Mouse (Mus musculus): ENCODE measurements at regions not wholly inside any gene's neighbourhood (a gene's known extent, or its start where the extent isn't known, plus 50 kb on each side); places are given as distances from the start of the nearest gene placed in this dataset.

DNA sequence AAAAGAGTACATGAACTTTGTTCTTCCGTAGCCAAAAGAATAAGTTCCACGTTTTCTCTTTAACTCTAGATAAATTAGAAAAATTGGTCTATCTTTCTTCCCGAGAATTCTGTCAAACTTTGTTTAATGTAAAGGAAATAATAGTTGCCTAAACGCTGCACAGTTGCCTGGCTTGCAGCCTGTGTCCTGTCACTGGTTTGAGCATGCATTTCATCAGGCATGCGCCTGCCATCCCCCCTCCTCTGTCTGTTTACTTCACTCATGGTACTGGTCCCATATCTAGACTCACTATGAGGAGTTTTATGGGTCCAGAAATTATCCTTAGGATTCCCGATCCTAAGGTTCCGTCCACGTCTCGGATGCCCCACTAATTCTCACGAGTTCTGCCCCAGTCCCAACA, 520.5 kb upstream of the Mpdz start:
- DNase-seq = no peak

DNA sequence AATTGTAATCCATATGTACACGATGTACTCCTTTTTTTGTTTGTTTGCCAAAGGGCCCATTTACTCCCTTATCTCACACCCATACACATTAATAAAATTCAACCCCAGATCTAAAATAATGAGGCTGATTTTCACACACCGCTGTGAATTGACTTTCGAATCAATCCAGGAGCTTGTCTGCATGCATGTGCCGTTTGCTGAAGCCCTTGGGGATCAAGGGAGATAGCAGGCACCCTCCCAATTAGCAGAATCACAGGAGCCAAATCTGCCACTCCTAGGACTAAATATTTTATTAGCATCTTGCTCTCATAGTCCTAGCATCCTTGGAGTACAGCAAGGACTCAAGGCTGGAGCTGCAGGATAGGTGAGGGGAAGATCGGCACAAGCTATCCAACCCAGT, 520.0 kb upstream of the Mpdz start:
- no peak for DNase-seq

DNA sequence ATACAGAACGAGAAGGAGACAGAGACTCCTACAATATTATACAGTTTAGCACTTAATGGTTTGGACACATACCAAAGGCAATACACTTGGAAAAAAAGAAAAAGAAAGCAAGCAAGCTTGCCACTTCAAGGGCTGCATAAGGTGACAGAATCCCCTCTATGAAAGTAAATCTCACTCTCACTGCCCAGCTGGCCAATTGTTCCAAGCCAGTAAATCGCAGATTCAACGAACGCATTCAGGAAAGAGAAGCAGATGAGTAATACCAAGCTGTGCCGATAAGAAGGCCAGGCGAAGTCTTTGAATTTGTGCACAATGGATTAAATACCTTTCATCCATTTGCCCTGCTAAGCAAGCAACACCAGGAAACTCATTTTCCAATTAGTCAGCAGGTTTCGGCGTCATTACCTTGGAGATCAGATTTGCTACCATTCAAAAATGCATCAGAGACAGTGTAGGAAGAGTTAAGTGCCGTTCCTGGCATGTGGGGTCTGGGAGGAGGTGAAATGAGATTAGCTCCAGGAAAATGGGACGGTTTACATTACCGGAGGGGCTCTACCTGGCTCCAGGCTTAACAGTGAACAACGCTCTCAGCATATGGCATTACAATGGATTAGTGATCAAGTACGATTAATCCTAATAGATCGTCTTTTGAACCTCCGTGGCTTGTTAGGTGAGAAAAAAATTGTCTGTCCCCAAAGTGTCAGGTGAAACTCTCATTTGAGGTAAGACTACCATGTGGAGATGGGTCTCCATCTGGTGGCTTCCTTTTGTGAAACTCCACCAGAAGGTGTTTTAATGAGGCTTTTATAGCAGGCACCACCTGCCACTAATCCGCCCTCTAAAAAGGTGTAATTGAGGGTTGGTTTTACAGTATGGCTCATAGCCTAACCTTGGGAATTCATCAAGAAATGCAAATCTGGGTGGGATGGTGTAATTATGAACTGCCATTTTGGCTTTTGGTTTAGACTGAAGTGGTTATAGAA, 518.2 kb upstream of the Mpdz start:
- no peak for DNase-seq

DNA sequence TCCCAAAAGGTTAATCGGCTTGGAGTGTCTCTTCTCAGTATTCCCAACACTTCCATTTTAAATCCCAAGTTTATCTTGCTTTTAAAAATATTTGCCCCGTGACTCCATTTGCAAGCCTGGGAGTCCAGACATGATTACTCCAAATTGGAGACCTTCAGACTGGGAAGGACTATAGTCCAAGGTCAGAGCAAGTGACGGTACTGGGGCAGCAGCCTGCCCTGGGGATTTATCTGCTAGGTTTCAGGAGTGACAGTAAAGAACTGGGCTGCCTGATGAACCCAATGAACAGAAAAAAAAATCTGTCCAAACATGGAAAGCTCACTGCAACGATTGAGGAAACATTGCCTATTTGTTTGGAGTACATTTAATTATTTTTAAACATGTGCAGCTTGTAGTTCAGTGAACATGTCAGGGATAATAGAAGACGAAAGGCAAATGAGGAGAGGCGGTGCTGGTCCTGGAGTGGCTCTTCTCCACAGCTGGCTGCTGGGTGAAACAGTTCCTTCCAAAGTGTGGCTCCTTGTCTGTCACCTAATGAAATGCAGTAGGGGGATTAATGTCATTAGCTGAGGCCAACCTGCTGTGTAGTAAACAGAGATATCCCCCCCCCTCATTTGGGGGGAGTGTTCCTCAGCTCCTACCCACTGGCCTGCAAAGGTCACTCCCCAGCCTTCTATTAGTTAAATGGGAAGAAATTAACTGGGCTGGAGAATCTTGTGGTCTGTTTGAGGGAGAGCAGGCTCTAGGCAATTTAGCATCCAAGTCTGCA, 514.5 kb upstream of the Mpdz start:
- no peak for DNase-seq

DNA sequence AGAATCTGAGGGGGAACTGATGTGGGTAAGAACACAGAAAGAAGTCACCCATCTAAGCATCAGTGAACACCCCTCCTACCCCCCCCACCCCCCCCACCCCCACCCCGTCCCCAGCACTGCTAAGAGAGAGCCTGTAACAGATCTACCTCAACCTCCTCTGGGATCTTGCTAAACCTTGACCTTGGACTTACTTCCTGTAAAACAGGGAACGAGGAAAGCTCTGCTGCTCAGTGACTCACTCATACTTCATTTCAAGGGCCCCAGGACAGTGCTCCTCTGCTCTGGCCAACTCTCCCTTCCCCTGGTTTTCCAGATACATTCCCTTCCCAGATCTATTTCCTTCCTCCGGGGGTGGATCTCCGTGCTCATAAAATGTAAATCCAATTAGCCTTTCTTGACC, 510.4 kb upstream of the Mpdz start:
- DNase-seq = no peak

DNA sequence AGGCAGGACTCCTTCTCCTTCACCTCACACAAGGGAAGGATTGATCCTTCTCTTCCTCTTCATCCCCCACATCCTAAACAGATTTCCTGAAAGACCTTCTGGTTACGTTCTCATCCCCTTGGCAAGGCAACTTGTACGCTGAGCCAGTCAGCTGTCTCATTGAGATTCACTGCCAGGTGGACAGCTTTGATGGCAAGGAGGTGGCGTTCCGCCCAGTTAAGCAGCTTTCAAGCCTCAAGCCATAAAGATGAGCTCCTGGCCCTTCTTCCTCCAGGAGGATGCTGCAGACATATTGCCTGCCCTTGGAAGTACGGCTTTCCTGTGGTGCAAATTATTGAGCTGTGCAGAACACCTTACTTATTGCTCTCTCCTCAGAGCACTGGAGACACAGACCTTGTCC, 494.8 kb upstream of the Mpdz start:
- no peak for DNase-seq

DNA sequence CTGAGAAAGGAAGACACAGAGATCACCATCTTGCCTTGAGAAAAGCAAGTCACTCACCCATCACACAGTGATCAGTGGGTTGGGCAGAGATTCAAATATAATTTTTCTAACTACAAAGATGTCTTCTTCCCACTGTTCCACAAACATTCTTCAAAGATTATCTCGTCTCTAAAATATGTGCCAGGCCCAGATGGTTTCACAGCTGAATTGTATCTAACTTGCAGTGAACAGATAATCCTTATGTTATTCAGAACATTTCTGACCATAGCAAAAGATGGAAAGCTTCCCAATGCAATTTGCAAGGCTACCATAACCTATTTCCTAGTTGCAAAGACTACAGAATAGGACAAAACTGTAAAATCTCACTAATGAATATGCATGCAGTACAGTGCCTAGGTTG, 488.3 kb upstream of the Mpdz start:
- no peak for DNase-seq

DNA sequence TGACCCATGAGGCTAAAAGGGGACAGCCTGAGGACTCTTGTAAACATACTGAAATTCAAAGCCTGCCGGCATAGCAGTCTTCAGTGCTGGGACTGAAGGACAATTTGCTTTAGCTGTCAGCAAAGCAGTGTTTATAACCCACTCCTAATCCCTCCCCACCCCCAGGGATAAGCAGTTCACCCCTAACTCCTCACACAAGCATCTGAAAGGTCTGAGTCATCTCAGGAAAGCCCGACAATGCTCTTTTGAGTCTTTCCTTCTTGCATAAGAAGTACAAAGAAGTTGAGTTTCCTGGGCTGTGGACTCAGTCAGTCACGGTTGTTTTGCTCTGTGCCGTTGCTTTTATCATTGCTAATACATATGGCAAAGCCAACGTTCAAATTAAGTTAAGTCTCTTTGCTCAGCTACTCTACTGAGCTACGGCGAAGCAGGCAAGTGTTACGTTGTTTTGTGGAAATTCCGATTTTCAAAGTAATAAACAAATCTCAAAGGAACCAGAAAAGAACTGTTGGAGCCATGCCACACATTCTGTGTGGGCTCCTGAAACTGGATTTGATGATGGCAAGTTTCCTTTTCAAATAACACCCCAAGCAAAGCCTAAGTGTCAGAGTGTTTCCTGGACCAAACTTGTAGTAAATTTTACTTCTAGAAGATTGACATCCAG, 486.1 kb upstream of the Mpdz start:
- peak; percentile 6 for DNase-seq

DNA sequence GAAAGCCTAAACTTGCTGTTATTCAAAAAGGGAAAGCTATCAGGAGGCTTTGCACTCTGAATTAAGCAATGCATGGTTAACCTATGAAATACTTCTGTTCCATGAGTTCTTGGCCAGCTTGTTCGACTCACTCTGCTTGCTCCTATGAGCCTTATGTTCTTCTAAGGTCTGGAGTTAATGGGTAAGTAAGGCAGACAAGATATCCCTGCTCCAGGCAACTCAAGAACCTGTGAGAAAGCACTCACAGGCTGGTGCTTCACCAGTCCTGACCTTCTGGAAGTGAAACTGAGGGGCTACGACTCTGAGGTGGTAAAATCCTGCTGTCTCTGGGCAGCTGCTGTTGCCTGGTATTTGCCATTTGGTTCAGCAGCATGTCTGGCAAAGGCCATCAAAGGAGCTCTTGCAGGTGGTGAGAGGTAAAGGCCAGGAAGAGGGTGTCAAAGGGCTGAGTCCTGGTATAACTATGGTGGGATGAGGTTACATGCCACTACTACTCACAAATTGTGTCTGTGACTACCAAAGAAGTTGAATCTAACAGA, 484.6 kb upstream of the Mpdz start:
- no peak for DNase-seq

DNA sequence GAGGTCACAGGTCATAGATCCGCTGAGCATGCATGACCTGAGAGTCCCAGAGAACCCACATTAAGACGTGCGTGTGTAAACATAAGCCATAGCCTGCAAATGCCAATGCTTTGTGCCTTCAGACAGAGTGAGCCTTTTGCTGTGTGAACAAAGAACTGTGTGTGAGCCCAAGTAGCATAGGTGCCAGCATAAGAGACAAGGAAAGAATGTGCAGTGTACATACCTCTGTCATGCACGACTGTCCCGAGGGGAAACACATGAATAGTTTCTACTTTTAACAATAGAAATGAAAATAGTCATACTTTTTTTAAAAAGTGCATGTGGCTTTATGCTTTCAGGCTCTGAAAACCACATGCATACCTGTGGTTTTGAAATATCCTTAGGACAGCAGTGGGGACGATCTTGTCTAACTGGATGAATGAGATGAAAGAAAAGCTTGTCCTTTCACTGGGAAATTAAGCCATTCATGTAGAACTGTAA, 484.1 kb upstream of the Mpdz start:
- no peak for DNase-seq

DNA sequence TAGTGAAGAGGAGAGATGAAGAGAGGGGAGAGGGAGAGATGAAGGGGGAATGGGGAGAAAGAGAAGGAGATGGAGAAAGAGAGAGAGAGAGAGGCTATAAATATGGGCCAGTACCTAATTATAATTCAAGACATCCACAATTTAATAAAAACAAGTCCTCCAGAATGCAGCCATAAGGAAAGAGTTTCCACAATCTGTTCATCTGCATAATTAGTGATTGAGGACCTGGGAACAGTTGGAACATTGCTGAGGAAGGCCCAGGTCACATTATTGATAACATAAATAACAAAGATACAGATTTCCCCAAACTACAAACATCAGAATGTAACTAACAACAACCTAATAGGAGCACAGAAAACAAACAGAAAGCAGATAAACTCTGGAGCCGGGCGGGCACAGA, 483.0 kb upstream of the Mpdz start:
- no peak for DNase-seq

DNA sequence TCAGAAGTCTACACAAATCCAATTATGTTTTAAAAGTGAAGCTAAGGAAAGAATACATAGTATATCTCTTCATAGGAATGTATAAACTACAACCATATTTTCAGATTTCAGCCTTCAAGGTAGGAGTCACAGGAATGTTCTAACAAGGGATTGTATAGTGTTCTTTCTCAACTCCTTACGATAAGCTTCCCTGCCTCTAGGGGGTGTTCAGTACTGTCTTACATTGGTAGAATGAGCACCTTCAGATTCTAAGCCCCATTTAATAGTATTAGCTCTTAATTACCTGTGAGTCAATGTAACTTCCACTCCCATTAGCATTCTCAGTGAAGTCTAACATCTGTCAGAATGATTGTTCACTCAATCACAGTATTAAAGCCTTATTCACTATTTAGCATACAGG, 481.5 kb upstream of the Mpdz start:
- no peak for DNase-seq

DNA sequence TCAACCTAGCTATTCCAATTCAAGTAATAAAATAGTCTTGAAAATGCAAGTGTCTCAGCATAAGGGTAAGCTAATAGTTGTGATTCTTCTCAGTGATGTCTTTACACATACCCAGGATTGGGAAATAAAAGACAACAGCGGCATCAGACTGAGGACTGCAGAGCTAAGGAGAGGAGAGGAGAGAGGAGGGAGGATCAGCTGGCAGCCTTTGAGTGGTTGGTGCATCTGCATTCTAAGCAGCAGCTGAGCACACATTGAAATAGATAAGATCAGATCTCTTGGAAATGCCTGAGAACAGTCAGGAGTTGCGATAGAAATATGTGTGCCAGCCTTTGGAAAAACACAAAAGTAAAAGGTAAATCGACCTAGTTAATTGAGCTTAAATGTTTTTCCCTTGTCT, 480.3 kb upstream of the Mpdz start:
- no peak for DNase-seq

DNA sequence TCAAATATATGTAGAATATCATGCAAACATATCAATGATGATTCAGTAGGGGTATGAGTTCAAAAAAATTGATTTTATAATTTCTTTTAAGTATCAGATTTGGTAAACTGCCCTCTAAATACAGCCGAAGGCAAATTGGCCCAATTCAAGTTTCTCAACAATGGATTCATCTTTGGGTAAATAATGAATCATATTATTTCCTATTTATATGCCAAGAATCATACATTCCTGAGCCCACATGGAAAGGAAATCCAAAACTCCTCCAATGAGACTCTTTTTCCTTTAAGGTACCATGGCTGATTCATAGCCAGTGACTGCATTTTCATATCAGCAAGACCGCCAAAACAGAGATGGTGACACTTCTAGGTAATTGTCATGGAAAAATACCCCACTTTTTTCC, 472.4 kb upstream of the Mpdz start:
- no peak for DNase-seq

DNA sequence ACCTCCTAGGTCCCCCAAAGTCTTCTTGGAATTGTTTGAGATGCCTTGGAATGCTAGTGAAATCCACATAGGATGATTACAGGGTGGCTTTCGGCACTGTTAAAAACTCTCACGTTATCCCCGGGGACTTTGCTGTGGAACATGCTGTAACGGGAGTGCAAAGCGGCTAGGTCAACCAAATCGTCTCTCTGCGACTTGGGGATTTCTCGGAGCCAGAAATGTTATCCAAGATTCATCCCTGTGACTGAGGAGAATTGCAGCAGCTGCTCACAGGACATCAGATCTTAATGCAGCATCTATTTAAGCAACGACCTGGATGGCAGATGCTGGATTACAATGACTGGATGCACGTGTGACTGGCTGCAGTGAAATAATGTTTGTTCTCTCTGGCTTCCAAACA, 470.7 kb upstream of the Mpdz start:
- no peak for DNase-seq

DNA sequence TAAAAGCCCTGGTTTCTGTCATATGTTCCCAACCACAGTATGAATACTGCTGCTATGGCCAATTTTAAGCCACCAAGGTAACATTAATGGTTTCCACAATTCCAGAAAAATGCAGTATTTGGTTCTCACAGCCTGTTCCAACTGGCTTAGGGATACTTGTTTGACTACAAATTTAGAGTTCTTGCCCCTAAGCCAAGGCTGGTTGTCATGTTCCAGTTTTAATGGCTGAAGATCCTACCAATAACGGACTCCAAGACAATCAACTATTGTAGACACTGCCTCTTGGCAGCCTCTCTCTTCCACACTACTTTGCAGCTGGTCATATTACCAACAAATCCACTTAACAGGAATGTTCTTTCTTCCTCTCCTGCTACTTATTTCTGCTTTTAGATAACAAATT, 470.0 kb upstream of the Mpdz start:
- DNase-seq = peak; percentile 27

DNA sequence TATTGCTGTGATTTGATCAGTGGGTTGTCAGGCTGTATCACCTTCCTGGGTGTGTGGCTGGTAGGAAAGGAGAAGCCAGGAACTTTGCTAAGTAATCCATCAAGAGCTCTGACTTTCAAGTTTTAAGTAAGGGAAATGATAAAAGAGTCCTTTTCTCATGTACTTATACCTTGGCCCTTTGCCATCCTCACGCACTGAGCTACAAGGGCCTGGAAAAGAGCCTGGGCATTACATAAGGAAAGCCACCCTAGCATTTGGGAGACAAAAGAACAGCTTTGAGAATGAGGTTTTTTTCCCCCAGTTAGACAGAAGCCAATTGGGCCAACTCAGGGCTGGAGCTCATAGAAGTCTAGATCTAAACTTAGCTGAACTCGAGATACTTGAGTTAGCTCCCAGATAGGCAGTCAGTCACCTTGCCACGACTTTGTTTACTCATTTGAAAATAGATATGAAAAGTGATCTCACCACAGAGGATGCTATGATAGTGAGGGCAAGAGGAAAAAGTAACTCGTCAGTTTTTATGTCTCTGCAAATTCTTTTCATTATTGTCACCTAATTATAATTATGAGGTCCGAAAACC, 457.4 kb upstream of the Mpdz start:
- peak; percentile 39 for DNase-seq

DNA sequence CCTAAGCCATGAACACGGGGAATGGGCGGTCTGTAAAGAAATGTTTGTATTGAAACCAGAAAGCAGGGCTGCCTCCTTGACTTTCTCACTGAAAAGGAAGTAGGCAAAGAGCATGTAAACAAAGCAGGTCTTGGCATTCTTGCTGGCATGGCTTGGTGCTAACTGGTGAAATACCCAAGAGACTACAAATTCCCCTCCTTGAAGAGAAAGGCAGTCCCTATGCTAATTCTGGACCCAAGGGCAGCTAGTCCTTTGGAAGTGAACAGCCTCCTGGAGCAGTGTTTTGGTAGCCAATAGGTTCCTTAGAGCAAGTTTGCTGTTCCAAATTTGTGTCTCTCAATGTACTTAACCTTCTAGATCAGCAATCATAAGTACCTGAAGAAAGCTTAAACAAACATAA, 456.0 kb upstream of the Mpdz start:
- DNase-seq = peak; percentile 55

DNA sequence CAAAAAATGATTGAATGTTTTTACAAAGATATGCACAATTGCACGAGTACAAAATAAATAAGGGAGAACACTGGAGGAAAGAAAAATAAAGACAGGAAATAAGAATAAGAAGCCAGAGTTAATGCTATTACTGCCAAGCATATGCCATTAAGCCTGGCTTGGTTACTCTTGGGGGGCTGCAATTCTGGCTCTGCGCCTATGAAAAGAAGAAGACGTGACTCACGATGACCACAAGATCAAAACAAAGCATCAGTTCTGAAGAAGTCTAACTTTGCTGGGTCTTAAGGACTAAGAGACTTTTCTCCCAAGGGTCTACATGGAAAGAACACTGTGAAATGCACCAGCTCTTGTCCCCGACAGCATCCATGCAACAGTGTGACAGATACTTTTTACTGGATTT, 454.8 kb upstream of the Mpdz start:
- DNase-seq = no peak

DNA sequence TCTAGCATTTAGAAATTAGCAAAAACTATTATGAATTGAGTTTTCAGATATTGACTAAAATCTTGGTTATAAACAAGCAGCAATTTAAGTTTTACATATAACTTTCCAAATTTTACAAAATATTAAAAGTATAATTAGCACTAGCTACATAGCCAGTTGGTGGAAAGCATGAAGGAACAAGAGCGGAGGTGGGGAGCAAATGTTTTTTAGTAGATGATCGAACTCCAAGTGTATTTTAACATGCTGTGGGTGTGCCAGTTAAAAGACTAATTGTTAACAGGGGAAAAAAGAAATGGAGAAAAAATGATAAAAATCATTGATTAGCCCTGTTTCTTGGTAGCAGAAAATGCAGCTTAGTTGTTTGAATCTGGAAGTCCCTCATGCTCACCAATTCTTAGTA, 426.3 kb upstream of the Mpdz start:
- no peak for DNase-seq

DNA sequence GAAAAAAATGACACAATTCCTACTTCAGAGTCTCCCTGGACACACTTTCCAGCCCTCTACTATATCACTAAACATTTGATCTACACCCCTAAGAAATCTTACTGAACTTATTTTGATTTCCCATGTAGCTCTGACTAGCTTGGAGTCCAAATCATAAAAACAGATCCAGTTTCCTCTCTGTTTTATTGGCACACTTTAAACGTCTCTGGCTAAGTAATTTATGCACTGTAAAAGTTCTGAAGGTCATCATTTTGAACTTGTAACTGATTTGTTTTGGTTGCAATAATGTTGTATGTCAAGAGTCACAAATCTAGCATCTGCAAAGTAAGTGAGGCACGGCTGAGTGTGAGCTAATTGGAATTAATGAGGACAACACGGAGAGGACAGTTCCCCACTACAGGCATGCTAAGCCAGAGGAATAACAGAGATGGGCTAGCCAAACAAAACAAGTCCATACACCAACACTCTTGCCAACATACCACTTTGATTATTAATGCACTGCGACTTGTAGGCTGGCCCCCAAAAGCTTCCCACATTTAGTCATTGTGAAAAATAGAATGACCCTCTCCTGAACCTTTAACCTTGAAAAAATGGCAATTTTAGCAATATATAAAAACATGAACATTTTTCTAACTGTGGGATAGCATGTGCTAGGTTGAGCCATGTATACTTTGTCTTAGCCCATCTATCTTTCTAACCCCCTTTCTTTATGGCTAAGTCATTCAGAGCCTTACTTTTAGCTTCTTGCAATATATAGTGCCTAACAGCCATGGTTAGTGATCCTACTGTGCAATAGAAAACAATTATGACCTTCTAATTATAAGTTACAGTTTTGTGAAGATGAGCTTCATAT, 399.3 kb upstream of the Mpdz start:
- DNase-seq = peak; percentile 30

DNA sequence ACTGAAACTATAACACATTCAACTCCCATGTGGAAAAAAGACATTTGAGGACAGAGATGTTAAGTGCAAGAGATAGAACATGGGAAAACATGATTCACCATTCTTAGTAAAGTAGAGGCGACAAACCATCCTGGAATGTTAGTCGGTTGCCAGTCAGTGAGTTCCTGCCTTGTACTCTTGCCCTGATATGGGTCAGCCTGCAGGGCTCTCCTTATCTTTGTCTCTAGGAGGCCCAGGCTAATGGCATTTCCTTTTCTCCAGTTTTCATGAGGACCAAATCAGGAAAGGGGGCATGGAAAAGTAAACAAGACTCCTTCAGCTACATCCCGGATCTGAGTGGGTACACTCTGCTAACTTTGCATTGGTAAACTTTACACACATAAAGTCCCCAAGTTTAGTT, 387.4 kb upstream of the Mpdz start:
- DNase-seq = peak; percentile 21
